Mouse (Mus musculus): Measurements from ENCODE around the gene Plch2.

Plch2 gene

DNA sequence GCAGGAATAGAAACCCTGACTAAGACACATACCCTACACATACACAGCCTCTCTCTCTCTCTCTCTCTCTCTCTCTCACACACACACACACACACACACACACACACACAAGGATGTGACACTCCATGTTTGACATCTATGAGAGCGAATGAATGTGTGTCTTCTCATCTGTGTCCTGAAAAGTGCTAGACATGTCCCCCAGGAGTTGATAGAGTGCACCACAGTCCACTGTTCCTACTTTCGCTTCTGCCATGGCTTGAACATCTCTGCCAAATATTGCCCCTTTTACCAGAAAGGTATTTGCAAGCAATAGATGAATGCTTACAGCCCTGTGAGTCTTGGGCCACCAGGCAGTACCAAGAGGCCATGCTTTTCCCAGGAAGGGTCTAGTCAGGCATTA, 116.4 kb downstream of the Plch2 start:
- intact Hi-C loops (cut with DNase I): no loop called here

GRCm38 (mm10) chr4:154937746-154938145, 118.8 kb downstream of the Plch2 start:
- intact Hi-C loops (cut with DNase I): no loop called here

- intact Hi-C loops (cut with DNase I): no loop called here
Measured at GRCm38 (mm10) chr4:154936542-154937255, 119.9 kb downstream of the Plch2 start.

DNA sequence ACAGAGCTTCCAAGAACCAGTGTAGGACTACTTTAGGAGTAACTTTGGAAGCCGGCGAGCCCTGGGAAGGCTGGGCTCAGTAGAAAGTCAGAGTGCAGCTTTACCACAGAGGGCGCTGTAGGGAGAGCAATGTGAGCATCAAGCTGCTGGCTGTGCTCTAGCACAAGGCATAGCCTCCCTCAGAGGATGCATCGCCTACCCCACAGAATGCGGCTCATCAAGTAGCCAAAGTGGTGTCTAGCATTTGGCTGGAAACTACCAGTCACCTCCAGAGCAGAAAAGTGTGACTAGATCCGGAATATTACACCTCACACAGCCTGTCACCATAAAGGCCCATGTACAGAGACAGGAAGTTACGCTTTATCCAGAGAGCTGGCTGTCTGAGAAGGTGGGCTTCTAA, 120.8 kb downstream of the Plch2 start:
- intact Hi-C loops (cut with DNase I): no loop called here

- intact Hi-C loops (cut with DNase I): no loop called here
Measured at GRCm38 (mm10) chr4:154934800-154935199, 121.8 kb downstream of the Plch2 start.

GRCm38 (mm10) chr4:154933306-154933907, 123.2 kb downstream of the Plch2 start:
- intact Hi-C loops (cut with DNase I): no loop called here
